Mouse (Mus musculus) hindbrain, embryonic 10.5 days (tissue): ENCODE results near the gene Cacna1a. TPM values are rescaled to one million over a fixed set of nuclear protein-coding genes. Genes with fewer than 3 reads are reported as not detected.

ENCODE experiments used
- DNase-seq: peaks from one replicate; pipeline ENCODE4 v3.0.0-alpha.2; 2017; ENCODE audit warnings: low spot score
- H3K27ac ChIP-seq: fragments of 300-500 bp; sonication (generic); 2 replicates; pipeline ENCODE4 v1.5.1; 2016; ENCODE audit warnings: mild to moderate bottlenecking, moderate library complexity
- H3K27me3 ChIP-seq: fragments of 300-500 bp; sonication (generic); 2 replicates; pipeline ENCODE4 v1.6.1; 2016; ENCODE audit warnings: mild to moderate bottlenecking; ENCODE audit not compliant: poor library complexity, insufficient read depth, severe bottlenecking
- H3K36me3 ChIP-seq: fragments of 300-500 bp; sonication (generic); 2 replicates; pipeline ENCODE4 v1.6.1; 2016; ENCODE audit warnings: mild to moderate bottlenecking, moderate library complexity
- H3K4me1 ChIP-seq: fragments of 300-500 bp; sonication (generic); replicated peaks from 2 replicates; pipeline ENCODE4 v1.6.1; 2016; ENCODE audit warnings: mild to moderate bottlenecking
- H3K4me3 ChIP-seq: fragments of 300-500 bp; sonication (generic); 2 replicates; pipeline ENCODE4 v1.5.1; 2016; ENCODE audit warnings: mild to moderate bottlenecking, moderate library complexity
- H3K9me3 ChIP-seq: fragments of 300-500 bp; sonication (generic); 2 replicates; pipeline ENCODE4 v1.6.1; 2016; ENCODE audit warnings: mild to moderate bottlenecking, moderate library complexity
- WGBS: fragments of 180-500 bp; shearing (Covaris S2); methylation state at CpG from one replicate; pipeline ENCODE4 v1.1.7; 2016; 5-methylcytosine and 5-hydroxymethylcytosine counted together
- polyA plus RNA-seq: library from polyadenylated mRNA; unstranded; fragments of >200 nt; fragmentation: Nextera tagmentation; extraction: Ambion mirVana; gene quantifications from 2 replicates; pipeline ENCODE4 v1.2.1, GENCODE M21; 2016

The Cacna1a gene
- polyA plus RNA-seq, 1 experiment from 2014 or later, result 7.3 TPM

GRCm38 (mm10) chr8:84559121-84559604 is 170.9 kb downstream of the Cacna1a start:
- DNase-seq, result peak; percentile 28
- peaks cover 15% of the 10 kb centered on the region for H3K4me1 ChIP-seq
- WGBS, result 1% methylated on average over 84 of the region's 84 CpGs
- H3K27me3 ChIP-seq, result peaks cover 70% of the 10 kb centered on the region
- H3K4me3 ChIP-seq, result peak overlapping the region; percentile 48
- no peaks in the 10 kb centered on the region for H3K9me3 ChIP-seq
- H3K36me3 ChIP-seq, result no peaks in the 10 kb centered on the region
- peak overlapping the region; percentile 14; the same call in 1 of the 2 replicates for H3K27ac ChIP-seq

DNA sequence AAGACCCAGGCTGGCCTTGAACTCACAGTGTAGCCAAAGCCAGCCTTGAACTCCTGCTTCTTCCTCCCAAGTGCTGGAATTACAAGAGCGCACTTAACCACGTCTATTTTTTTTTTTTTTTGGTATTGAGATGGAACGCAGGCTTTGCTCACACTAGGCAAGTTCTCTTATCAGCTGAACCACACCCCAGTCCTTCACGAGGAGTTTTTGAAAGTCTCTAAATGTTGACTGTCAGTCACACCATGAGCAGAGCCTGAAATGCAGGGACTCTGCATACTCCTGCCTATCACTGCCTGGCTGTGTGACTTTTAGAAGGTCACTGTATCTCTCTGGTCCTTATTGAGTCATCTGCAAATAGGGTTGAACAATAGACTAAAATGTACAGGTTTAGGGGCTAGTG is 173.5 kb downstream of the Cacna1a start:
- no peak overlapping the region for H3K4me3 ChIP-seq
- no peaks in the 10 kb centered on the region for H3K9me3 ChIP-seq
- H3K27me3 ChIP-seq, result peaks cover 47% of the 10 kb centered on the region
- peaks cover 11% of the 10 kb centered on the region for H3K36me3 ChIP-seq
- H3K4me1 ChIP-seq, result peaks cover 15% of the 10 kb centered on the region
- H3K27ac ChIP-seq, result no peak overlapping the region
- DNase-seq, result no peak
- WGBS, result 87% methylated on average over 4 of the region's 4 CpGs

DNA sequence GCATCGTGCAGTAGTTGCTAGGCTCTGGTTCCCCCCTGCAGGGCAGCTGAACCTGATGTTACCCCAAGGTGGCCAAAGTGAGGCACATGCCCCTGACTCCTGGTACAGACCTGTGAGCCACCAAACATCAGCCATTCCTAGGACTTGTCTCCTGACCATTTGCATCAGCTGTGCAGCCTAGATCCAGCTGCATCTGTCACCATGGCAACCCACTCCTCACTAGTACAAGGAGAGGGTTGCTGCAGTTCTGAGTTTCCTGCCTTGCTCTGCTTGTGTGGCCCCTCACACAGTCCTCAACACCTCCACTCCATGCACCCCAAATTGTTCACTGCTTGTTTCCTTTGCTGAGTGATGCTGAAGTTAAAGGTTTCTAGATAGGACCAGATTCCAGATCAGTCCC is 175.8 kb downstream of the Cacna1a start:
- Histone ChIP-seq H3K4me3 (no peak overlapping the region), H3K27me3 (peaks cover 23% of the 10 kb centered on the region), H3K9me3 (no peaks in the 10 kb centered on the region), H3K4me1 (peaks cover 11% of the 10 kb centered on the region), H3K27ac (no peak overlapping the region), H3K36me3 (peaks cover 24% of the 10 kb centered on the region)
- 68% methylated on average over 1 of the region's 1 CpGs for WGBS
- no peak for DNase-seq

- WGBS, result 80% methylated on average over 25 of the region's 25 CpGs
- Histone ChIP-seq H3K4me3 (no peak overlapping the region), H3K36me3 (peaks cover 36% of the 10 kb centered on the region), H3K9me3 (no peaks in the 10 kb centered on the region), H3K4me1 (peaks cover 11% of the 10 kb centered on the region; the same call in 1 of the 2 replicates), H3K27ac (no peak overlapping the region), H3K27me3 (peaks cover 7% of the 10 kb centered on the region)
- DNase-seq, result no peak
Observed at GRCm38 (mm10) chr8:84565577-84566360, 177.5 kb downstream of the Cacna1a start.

DNA sequence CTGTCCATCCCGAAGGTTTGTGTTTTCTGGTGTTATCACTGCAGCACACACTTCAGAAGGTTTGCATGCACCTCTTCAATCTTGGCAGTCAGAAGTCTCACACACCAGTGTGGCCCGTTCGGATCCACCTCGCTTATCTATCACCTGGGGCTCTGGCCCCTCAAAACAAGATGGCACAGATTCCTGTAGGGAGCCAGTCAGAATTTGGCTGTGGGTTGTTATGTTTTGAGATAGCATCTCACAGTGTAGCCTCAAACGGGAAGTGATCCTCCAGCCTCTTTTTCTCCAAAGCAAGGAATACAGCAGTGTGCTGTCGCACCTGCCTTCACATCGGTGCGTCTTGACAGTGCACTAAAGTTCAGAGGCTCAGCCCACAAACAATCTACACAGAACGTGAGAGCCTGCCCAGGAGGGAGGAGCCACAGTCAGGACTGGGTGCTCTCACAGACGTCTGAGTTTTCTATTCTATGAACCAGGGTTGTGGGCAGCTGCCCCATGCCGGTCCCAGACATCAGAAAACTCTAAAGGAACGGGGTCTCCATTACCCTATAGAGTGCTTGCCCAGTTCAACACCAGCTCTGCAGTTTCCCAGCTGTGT is 178.7 kb downstream of the Cacna1a start:
- Histone ChIP-seq H3K36me3 (peaks cover 46% of the 10 kb centered on the region), H3K4me3 (no peak overlapping the region), H3K27ac (no peak overlapping the region), H3K9me3 (no peaks in the 10 kb centered on the region), H3K27me3 (no peaks in the 10 kb centered on the region; the same call in 1 of the 2 replicates), H3K4me1 (peaks cover 11% of the 10 kb centered on the region; the same call in 1 of the 2 replicates)
- no peak for DNase-seq
- WGBS, result 87% methylated on average over 12 of the region's 12 CpGs

DNA sequence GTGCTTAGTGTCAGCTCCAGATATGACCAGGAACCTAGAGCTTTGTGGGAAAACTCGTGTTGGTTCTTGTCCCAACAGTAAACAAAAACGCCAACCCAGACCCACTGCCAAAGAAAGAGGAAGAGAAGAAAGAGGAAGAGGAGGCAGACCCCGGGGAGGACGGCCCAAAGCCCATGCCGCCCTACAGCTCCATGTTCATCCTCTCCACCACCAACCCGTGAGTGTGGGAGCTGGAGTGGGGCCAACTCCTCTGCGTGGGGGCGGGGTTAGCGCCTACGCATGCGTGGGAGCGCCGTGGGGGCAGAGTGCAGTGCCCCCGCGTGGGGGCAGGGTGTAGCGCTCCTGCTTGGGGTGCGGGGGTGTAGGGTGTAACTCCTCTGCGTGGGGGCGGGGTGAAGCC is 179.3 kb downstream of the Cacna1a start:
- Histone ChIP-seq H3K27ac (no peak overlapping the region), H3K9me3 (no peaks in the 10 kb centered on the region), H3K4me3 (no peak overlapping the region), H3K36me3 (peaks cover 49% of the 10 kb centered on the region), H3K4me1 (peaks cover 11% of the 10 kb centered on the region; the same call in 1 of the 2 replicates), H3K27me3 (no peaks in the 10 kb centered on the region; the same call in 1 of the 2 replicates)
- no peak for DNase-seq
- whole genome bisulfite sequencing, result 76% methylated on average over 19 of the region's 19 CpGs

DNA sequence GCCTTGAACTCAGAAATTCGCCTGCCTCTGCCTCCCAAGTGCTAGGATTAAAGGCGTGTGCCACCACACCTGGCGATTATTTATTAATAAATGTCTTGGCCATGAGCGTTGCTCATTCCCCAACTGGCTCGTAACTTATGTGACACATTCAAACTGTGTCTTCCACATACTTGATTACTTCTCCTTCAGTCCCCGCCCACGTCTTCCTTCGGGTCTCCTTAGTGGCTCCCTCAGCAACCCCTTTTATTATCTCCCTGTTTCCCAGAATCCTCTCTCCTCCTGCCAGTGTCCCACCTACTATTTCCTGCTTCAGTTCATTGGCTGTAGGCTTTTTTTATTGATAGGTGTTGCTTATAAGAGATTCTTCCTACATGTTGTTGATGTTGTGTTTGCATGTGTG is 180.5 kb downstream of the Cacna1a start:
- H3K27me3 ChIP-seq, result no peaks in the 10 kb centered on the region; the same call in 1 of the 2 replicates
- no peak for DNase-seq
- H3K9me3 ChIP-seq, result no peaks in the 10 kb centered on the region
- peaks cover 52% of the 10 kb centered on the region for H3K36me3 ChIP-seq
- H3K4me3 ChIP-seq, result no peak overlapping the region
- peaks cover 10% of the 10 kb centered on the region; the same call in 1 of the 2 replicates for H3K4me1 ChIP-seq
- 88% methylated on average over 8 of the region's 8 CpGs for WGBS
- no peak overlapping the region for H3K27ac ChIP-seq

GRCm38 (mm10) chr8:84569921-84570673 is 181.9 kb downstream of the Cacna1a start:
- Histone ChIP-seq H3K9me3 (no peaks in the 10 kb centered on the region), H3K4me1 (peaks cover 6% of the 10 kb centered on the region; the same call in 1 of the 2 replicates), H3K4me3 (no peak overlapping the region), H3K27ac (no peak overlapping the region), H3K27me3 (no peaks in the 10 kb centered on the region; the same call in 1 of the 2 replicates), H3K36me3 (peaks cover 62% of the 10 kb centered on the region)
- DNase-seq, result peak; percentile 10
- WGBS, result 38% methylated on average over 25 of the region's 25 CpGs

DNA sequence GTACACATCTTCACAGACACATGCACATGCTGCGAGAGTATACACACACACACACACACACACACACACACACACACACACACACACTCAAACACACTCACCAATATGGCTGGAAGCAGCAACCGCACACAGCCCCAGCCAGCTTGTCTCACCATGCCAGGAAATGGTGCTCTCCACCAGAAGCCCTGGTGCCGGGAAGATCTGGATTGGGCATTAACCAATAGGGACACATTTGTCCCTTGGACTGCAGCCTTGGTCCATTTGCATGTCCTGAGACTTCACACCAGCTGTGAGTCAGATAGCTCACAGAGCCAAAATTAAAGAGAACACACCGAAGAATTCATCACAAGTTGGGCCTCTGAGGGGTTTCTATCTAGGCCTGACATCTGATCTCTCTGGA is 189.2 kb downstream of the Cacna1a start:
- DNase-seq, result no peak
- Histone ChIP-seq H3K4me3 (no peak overlapping the region), H3K27ac (no peak overlapping the region), H3K36me3 (peaks cover 18% of the 10 kb centered on the region), H3K4me1 (0 out of 2 replicates have a peak, but pooled peaks cover 8% of the 10 kb centered on the region), H3K9me3 (no peaks in the 10 kb centered on the region), H3K27me3 (no peaks in the 10 kb centered on the region)
- 87% methylated on average over 4 of the region's 4 CpGs for WGBS

GRCm38 (mm10) chr8:84579595-84579994 is 191.4 kb downstream of the Cacna1a start:
- 19% methylated on average over 3 of the region's 3 CpGs for WGBS
- Histone ChIP-seq H3K9me3 (no peaks in the 10 kb centered on the region), H3K4me1 (0 out of 2 replicates have a peak, but pooled peaks cover 8% of the 10 kb centered on the region), H3K27ac (no peak overlapping the region), H3K36me3 (peaks cover 14% of the 10 kb centered on the region), H3K27me3 (no peaks in the 10 kb centered on the region), H3K4me3 (no peak overlapping the region)
- DNase-seq, result peak; percentile 69

GRCm38 (mm10) chr8:84585311-84585710 is 197.1 kb downstream of the Cacna1a start:
- no peak overlapping the region for H3K4me3 ChIP-seq
- WGBS, result 37% methylated on average over 1 of the region's 1 CpGs
- no peaks in the 10 kb centered on the region for H3K9me3 ChIP-seq
- H3K27ac ChIP-seq, result no peak overlapping the region
- no peaks in the 10 kb centered on the region for H3K27me3 ChIP-seq
- H3K36me3 ChIP-seq, result peaks cover 13% of the 10 kb centered on the region; the same call in 1 of the 2 replicates
- no peaks in the 10 kb centered on the region for H3K4me1 ChIP-seq
- DNase-seq, result no peak

GRCm38 (mm10) chr8:84586221-84586620 is 198.0 kb downstream of the Cacna1a start:
- Histone ChIP-seq H3K27ac (no peak overlapping the region), H3K27me3 (no peaks in the 10 kb centered on the region), H3K36me3 (peaks cover 13% of the 10 kb centered on the region; the same call in 1 of the 2 replicates), H3K4me3 (no peak overlapping the region), H3K4me1 (no peaks in the 10 kb centered on the region), H3K9me3 (no peaks in the 10 kb centered on the region)
- WGBS, result 67% methylated on average over 2 of the region's 2 CpGs
- DNase-seq, result no peak
